Mouse (Mus musculus) MEL (cell line): ENCODE data around the gene Shisa2. TPM values are rescaled to one million over a fixed set of nuclear protein-coding genes. Genes with fewer than 3 reads are reported as not detected.

Experiments used
- DNase-seq: peaks from one replicate; pipeline ENCODE4 v3.0.0; 2011; ENCODE audit warnings: low read depth, low spot score
- H3K27ac ChIP-seq: 2 replicates; pipeline ENCODE4 v1.5.1; 2012; ENCODE audit warnings: low read depth, mild to moderate bottlenecking, control low read depth, low read length, moderate library complexity; ENCODE audit not compliant: control insufficient read depth
- H3K27me3 ChIP-seq, 2 experiments: fragments of 150-350 bp in 1 of 2; sonication (generic) in 1 of 2; 2 replicates each; pipeline ENCODE4 v1.6.1; 2012; ENCODE audit warnings: low read length in 2 of 2, mild to moderate bottlenecking in 2 of 2, improper control_type of control experiment in 1 of 2, moderate library complexity in 1 of 2; ENCODE audit not compliant: insufficient read depth in 2 of 2, control insufficient read depth in 1 of 2
- H3K36me3 ChIP-seq, 2 experiments: 2 replicates each; pipeline ENCODE4 v1.6.1; 2012 to 2014; ENCODE audit warnings: low read length in 2 of 2, improper control_type of control experiment in 1 of 2, inconsistent platforms in 1 of 2, mild to moderate bottlenecking in 1 of 2; ENCODE audit not compliant: insufficient read depth in 2 of 2, control insufficient read depth in 1 of 2
- H3K4me1 ChIP-seq, 2 experiments: fragments of 150-350 bp in 1 of 2; sonication (generic) in 1 of 2; 2 replicates each; pipeline ENCODE4 v1.6.1; 2012; ENCODE audit warnings: low read length in 2 of 2, improper control_type of control experiment in 1 of 2, mild to moderate bottlenecking in 1 of 2; ENCODE audit not compliant: insufficient read depth in 2 of 2, control insufficient read depth in 1 of 2
- H3K4me3 ChIP-seq, 2 experiments: fragments of 150-350 bp in 1 of 2; sonication (generic) in 1 of 2; 2 replicates each; pipeline ENCODE4 v1.5.1; 2012; ENCODE audit warnings: low read depth in 2 of 2, low read length in 2 of 2, mild to moderate bottlenecking in 2 of 2, moderate library complexity in 2 of 2, control low read depth in 1 of 2, improper control_type of control experiment in 1 of 2; ENCODE audit not compliant: control insufficient read depth in 1 of 2, insufficient read depth in 1 of 2
- H3K79me2 ChIP-seq: 2 replicates; pipeline ENCODE4 v1.6.1; 2012; ENCODE audit warnings: mild to moderate bottlenecking, low read length, moderate library complexity; ENCODE audit not compliant: control insufficient read depth, poor library complexity, insufficient read depth
- H3K9ac ChIP-seq: 2 replicates; pipeline ENCODE4 v1.6.1; 2012; ENCODE audit warnings: low read depth, mild to moderate bottlenecking, control low read depth, low read length, moderate library complexity; ENCODE audit not compliant: control insufficient read depth, poor library complexity, severe bottlenecking
- H3K9me3 ChIP-seq: fragments of 150-350 bp; sonication (generic); replicated peaks from 2 replicates; pipeline ENCODE4 v1.6.1; 2012; ENCODE audit warnings: mild to moderate bottlenecking, low read length, improper control_type of control experiment, moderate library complexity; ENCODE audit not compliant: insufficient read depth
- BHLHE40 ChIP-seq: IDR thresholded peaks from 2 replicates; pipeline ENCODE4 v1.6.1; 2012; ENCODE audit warnings: low read depth, mild to moderate bottlenecking, inconsistent platforms, low read length, improper control_type of control experiment, borderline replicate concordance
- CTCF ChIP-seq, 3 experiments: IDR thresholded peaks in 2 of 3; conservative IDR thresholded peaks in 1 of 3; 2 replicates each; pipeline ENCODE4 v1.5.1; 2011 to 2012; ENCODE audit warnings: low read length in 3 of 3, low read depth in 2 of 3, mild to moderate bottlenecking in 2 of 3, improper control_type of control experiment in 1 of 3, inconsistent platforms in 1 of 3, mixed read lengths in 1 of 3, moderate library complexity in 1 of 3; ENCODE audit not compliant: control insufficient read depth in 1 of 3, insufficient read depth in 1 of 3, poor library complexity in 1 of 3, severe bottlenecking in 1 of 3
- EP300 ChIP-seq, 2 experiments: IDR thresholded peaks; 2 replicates each; pipeline ENCODE4 v1.6.1; 2011; ENCODE audit warnings: improper control_type of control experiment in 2 of 2, low read length in 2 of 2, low read depth in 1 of 2, mild to moderate bottlenecking in 1 of 2
- ETS1 ChIP-seq: IDR thresholded peaks from 2 replicates; pipeline ENCODE4 v1.6.1; 2012; ENCODE audit warnings: low read depth, mild to moderate bottlenecking, inconsistent platforms, low read length, improper control_type of control experiment, moderate library complexity
- GATA1 ChIP-seq: IDR thresholded peaks from 2 replicates; pipeline ENCODE4 v1.6.1; 2011; ENCODE audit warnings: low read depth, low read length, improper control_type of control experiment
- HCFC1 ChIP-seq: IDR thresholded peaks from 2 replicates; pipeline ENCODE4 v1.6.1; 2012; ENCODE audit warnings: low read depth, mild to moderate bottlenecking, inconsistent platforms, low read length, improper control_type of control experiment, moderate library complexity
- JUND ChIP-seq: IDR thresholded peaks from 2 replicates; pipeline ENCODE4 v1.6.1; 2011; ENCODE audit warnings: low read depth, mild to moderate bottlenecking, improper control_type of control experiment, low read length
- KAT2A ChIP-seq: conservative IDR thresholded peaks from 2 replicates; pipeline ENCODE4 v1.6.1; 2012; ENCODE audit warnings: low read depth, low read length, improper control_type of control experiment, inconsistent platforms
- MAFK ChIP-seq: IDR thresholded peaks from 2 replicates; pipeline ENCODE4 v1.6.1; 2011; ENCODE audit warnings: low read depth, mild to moderate bottlenecking, low read length, improper control_type of control experiment, borderline replicate concordance
- MAX ChIP-seq: IDR thresholded peaks from 2 replicates; pipeline ENCODE4 v1.6.1; 2011; ENCODE audit warnings: low read length, improper control_type of control experiment
- MAZ ChIP-seq: IDR thresholded peaks from 2 replicates; pipeline ENCODE4 v1.6.1; 2012; ENCODE audit warnings: low read depth, mild to moderate bottlenecking, inconsistent platforms, low read length, improper control_type of control experiment
- MEF2A ChIP-seq: IDR thresholded peaks from 2 replicates; pipeline ENCODE4 v1.6.1; 2014; ENCODE audit warnings: low read depth, mild to moderate bottlenecking, inconsistent platforms, low read length, improper control_type of control experiment; ENCODE audit not compliant: poor library complexity, insufficient replicate concordance, severe bottlenecking; ENCODE audit errors: extremely low read depth
- MYB ChIP-seq: IDR thresholded peaks from 2 replicates; pipeline ENCODE4 v1.6.1; 2011; ENCODE audit warnings: mild to moderate bottlenecking, low read depth, low read length, improper control_type of control experiment
- MYC ChIP-seq: IDR thresholded peaks from 2 replicates; pipeline ENCODE4 v1.6.1; 2011; ENCODE audit warnings: low read depth, mild to moderate bottlenecking, low read length, improper control_type of control experiment, moderate library complexity
- NELFE ChIP-seq: IDR thresholded peaks from 2 replicates; pipeline ENCODE4 v1.6.1; 2011; ENCODE audit warnings: low read depth, low read length, improper control_type of control experiment
- POLR2AphosphoS2 ChIP-seq: IDR thresholded peaks from 2 replicates; pipeline ENCODE4 v1.6.1; 2011; ENCODE audit warnings: low read length, improper control_type of control experiment
- RCOR1 ChIP-seq: IDR thresholded peaks from 2 replicates; pipeline ENCODE4 v1.6.1; 2012; ENCODE audit warnings: low read depth, mild to moderate bottlenecking, inconsistent platforms, low read length, improper control_type of control experiment
- SIN3A ChIP-seq: IDR thresholded peaks from 2 replicates; pipeline ENCODE4 v1.6.1; 2012; ENCODE audit warnings: low read length, improper control_type of control experiment, inconsistent platforms
- SMC3 ChIP-seq: IDR thresholded peaks from 2 replicates; pipeline ENCODE4 v1.6.1; 2011; ENCODE audit warnings: low read depth, low read length, improper control_type of control experiment
- TBP ChIP-seq: IDR thresholded peaks from 2 replicates; pipeline ENCODE4 v1.8.0; 2011; ENCODE audit warnings: low read depth, low read length, improper control_type of control experiment
- USF1 ChIP-seq: IDR thresholded peaks from 2 replicates; pipeline ENCODE4 v1.6.1; 2014; ENCODE audit warnings: low read depth, mild to moderate bottlenecking, inconsistent platforms, low read length, improper control_type of control experiment, moderate library complexity
- USF2 ChIP-seq, 2 experiments: IDR thresholded peaks; 2 replicates each; pipeline ENCODE4 v1.6.1; 2011 to 2012; ENCODE audit warnings: improper control_type of control experiment in 2 of 2, low read length in 2 of 2, borderline replicate concordance in 1 of 2, inconsistent platforms in 1 of 2, low read depth in 1 of 2, mild to moderate bottlenecking in 1 of 2; ENCODE audit not compliant: insufficient read depth in 1 of 2
- ZC3H11A ChIP-seq: IDR thresholded peaks from 2 replicates; pipeline ENCODE4 v1.6.1; 2012; ENCODE audit warnings: low read depth, mild to moderate bottlenecking, inconsistent platforms, low read length, improper control_type of control experiment
- ZMIZ1 ChIP-seq: IDR thresholded peaks from 2 replicates; pipeline ENCODE4 v1.6.1; 2012; ENCODE audit warnings: low read depth, mild to moderate bottlenecking, inconsistent platforms, low read length, improper control_type of control experiment, moderate library complexity
- ZNF384 ChIP-seq: IDR thresholded peaks from 2 replicates; pipeline ENCODE4 v1.6.1; 2012; ENCODE audit warnings: low read depth, mild to moderate bottlenecking, inconsistent platforms, low read length, improper control_type of control experiment
- polyA plus RNA-seq, 2 experiments: library from polyadenylated mRNA; stranded (reverse) in 1 of 2; unstranded in 1 of 2; fragments of >175 nt in 1 of 2; fragments of >200 nt in 1 of 2; gene quantifications; 2 replicates each; pipeline versions ENCODE4 v1.2.1 to v1.2.4; 2012; ENCODE audit warnings: low replicate concordance in 2 of 2, low read depth in 1 of 2; ENCODE audit not compliant: insufficient read length in 2 of 2, insufficient read depth in 1 of 2, missing spikeins in 1 of 2
- total RNA-seq: library from RNA; depleted of rRNA; stranded (reverse); fragments of 300-350 nt; gene quantifications from 2 replicates; pipeline ENCODE4 v1.2.3, GENCODE M21; 2012

The Shisa2 gene
- total and polyA plus RNA-seq, 3 experiments = not detected

DNA sequence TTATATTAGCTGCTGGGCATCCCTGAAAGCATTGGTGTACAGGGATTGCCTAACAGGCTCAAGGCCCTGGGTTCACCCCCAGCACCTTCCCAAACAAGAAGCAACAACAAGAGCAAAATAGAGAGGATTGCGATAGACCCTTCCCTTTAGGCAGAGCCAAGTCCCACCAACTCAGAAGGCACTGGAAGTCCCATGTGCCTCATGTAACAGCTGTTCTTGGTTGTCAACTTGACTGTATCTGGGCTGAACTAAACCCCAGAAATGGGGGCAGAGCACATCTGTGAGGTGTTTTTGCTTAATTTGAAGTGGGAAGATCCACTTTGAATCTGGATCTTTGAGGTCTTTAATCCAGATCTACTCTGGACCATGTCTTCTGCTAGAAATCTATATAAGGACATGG is 32.0 kb downstream of the Shisa2 start:
- DNase-seq = no peak
- Histone ChIP-seq H3K36me3 (no peaks in the 10 kb centered on the region), H3K27me3 (no peaks in the 10 kb centered on the region), H3K79me2 (no peaks in the 10 kb centered on the region), H3K4me3 (no peak overlapping the region), H3K9me3 (no peaks in the 10 kb centered on the region), H3K9ac (no peak overlapping the region), H3K4me1 (no peaks in the 10 kb centered on the region), H3K27ac (no peak overlapping the region)
- TF ChIP-seq ZNF384 (no peak), MYB (no peak), SIN3A (no peak), HCFC1 (no peak), MAFK (no peak), EP300 (IDR thresholded peaks at IDR 0.05; ENCODE audit: low read depth in 1 of 2, low read length in 2 of 2) (no peak), JUND (no peak), MYC (no peak), MAZ (no peak), MEF2A (no peak), SMC3 (no peak), BHLHE40 (no peak), USF2 (IDR thresholded peaks at IDR 0.05; ENCODE audit: borderline replicate concordance in 1 of 2, insufficient read depth in 1 of 2, low read depth in 1 of 2, low read length in 2 of 2) (no peak), MAX (no peak), KAT2A (no peak), ZMIZ1 (no peak), ETS1 (no peak), GATA1 (no peak), POLR2AphosphoS2 (no peak)

DNA sequence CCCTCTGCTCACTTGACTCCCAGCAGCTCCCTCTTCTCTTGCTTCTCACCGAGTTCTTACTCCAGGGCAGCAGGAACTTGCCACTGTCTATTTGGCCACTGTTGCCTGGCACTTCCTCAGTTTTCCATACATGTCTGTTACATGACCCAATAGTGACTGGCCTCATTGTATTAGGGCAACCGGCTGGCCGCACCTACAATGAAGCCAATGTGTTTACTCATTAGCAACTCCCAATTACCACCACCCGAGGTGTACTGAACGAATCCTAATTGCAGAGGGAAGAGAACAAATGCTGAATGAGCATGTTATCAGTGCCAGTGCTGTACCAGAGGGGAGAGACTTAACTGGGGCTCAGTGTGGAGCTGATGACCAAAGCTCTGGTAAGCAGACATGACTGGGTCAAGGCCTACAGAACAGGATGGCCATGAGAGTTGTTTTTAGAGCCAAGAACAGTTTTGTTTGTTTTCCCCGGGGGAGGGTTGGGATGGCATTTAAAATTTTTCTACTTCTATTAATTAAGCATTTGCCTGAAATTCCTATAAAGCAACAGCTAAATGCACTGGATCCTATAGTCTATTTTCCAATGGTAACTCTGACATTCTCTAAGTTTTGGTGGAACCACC is 47.9 kb downstream of the Shisa2 start:
- no peak overlapping the region for H3K9ac ChIP-seq
- H3K36me3 ChIP-seq = no peaks in the 10 kb centered on the region
- no peaks in the 10 kb centered on the region for H3K9me3 ChIP-seq
- H3K27ac ChIP-seq = no peak overlapping the region
- H3K27me3 ChIP-seq = no peaks in the 10 kb centered on the region
- H3K4me1 ChIP-seq = no peaks in the 10 kb centered on the region
- no peaks in the 10 kb centered on the region for H3K79me2 ChIP-seq
- no peak overlapping the region for H3K4me3 ChIP-seq
- DNase-seq = no peak
- TF ChIP-seq USF1 = no peak
- TF ChIP-seq ZMIZ1 = no peak
- no peak for TF ChIP-seq MAZ
- TF ChIP-seq TBP = no peak
- no peak for TF ChIP-seq ZNF384
- TF ChIP-seq NELFE = no peak
- TF ChIP-seq EP300 (IDR thresholded peaks at IDR 0.05; ENCODE audit: low read depth in 1 of 2, low read length in 2 of 2) = no peak
- no peak for TF ChIP-seq MAFK
- no peak for TF ChIP-seq BHLHE40
- TF ChIP-seq RCOR1 = no peak
- TF ChIP-seq POLR2AphosphoS2 = no peak
- TF ChIP-seq MEF2A = no peak
- no peak for TF ChIP-seq ZC3H11A
- TF ChIP-seq CTCF (IDR thresholded peaks at IDR 0.05 in 2 of 3, conservative IDR thresholded peaks at IDR 0.05 in 1 of 3; ENCODE audit: control insufficient read depth in 1 of 3, insufficient read depth in 1 of 3, low read depth in 2 of 3, low read length in 3 of 3, poor library complexity in 1 of 3, severe bottlenecking in 1 of 3) = no peak
